Mouse (Mus musculus): ENCODE measurements around the gene Robo4. TPM values are rescaled to one million over a fixed set of nuclear protein-coding genes. Genes with fewer than 3 reads are reported as not detected.
A peak's percentile ranks its signal among the peaks of the same experiment; 100 is the strongest.

Robo4 gene
- polyA plus RNA-seq (2016; fragmentation: Nextera tagmentation; extraction: Ambion mirVana): 4.4 and 5.1 TPM in 2 replicates

- no peaks in the 10 kb centered on the region for H3K4me1 ChIP-seq
- H3K4me2 ChIP-seq: no peak within 1 kb of the TSS
- WGBS (ENCODE audit: insufficient replicate concordance): 11% methylated on average over 7 of the region's 7 CpGs
- no peaks in the 10 kb centered on the region for H3K9me3 ChIP-seq (replicated peaks)
- ATAC-seq: no peak
- H3K27me3 ChIP-seq (replicated peaks): peaks cover under 1% of the 10 kb centered on the region; the same call in 1 of the 2 replicates
- H3K36me3 ChIP-seq: no peaks in the 10 kb centered on the region
- H3K27ac ChIP-seq: 0 out of 2 replicates have a peak within 1 kb of the TSS, but pooled peaks have one; percentile 22
- peak within 1 kb of the TSS; percentile 4; the same call in 1 of the 2 replicates for H3K4me3 ChIP-seq
- H3K9ac ChIP-seq: no peak within 1 kb of the TSS; the same call in 1 of the 2 replicates
Measured at GRCm38 (mm10) chr9:37401802-37402201, at the start of gene Robo4. Gene Robo4 (plus strand): TSS chr9:37401897.

- no peak overlapping the region for H3K9ac ChIP-seq
- WGBS (ENCODE audit: insufficient replicate concordance): 35% methylated on average over 1 of the region's 1 CpGs
- no peaks in the 10 kb centered on the region for H3K9me3 ChIP-seq (replicated peaks)
- no peak overlapping the region for H3K27ac ChIP-seq
- peaks cover 6% of the 10 kb centered on the region for H3K4me1 ChIP-seq
- no peak overlapping the region for H3K4me3 ChIP-seq
- H3K4me2 ChIP-seq: no peak overlapping the region
- no peaks in the 10 kb centered on the region for H3K36me3 ChIP-seq
- H3K27me3 ChIP-seq (replicated peaks): no peaks in the 10 kb centered on the region
- ATAC-seq: no peak
Measured at GRCm38 (mm10) chr9:37354485-37354884, 47.2 kb upstream of the Robo4 start.

- Histone ChIP-seq H3K4me2 (no peak overlapping the region), H3K9me3 (replicated peaks) (no peaks in the 10 kb centered on the region), H3K36me3 (no peaks in the 10 kb centered on the region), H3K4me1 (peaks cover 10% of the 10 kb centered on the region), H3K27ac (no peak overlapping the region), H3K9ac (no peak overlapping the region), H3K4me3 (no peak overlapping the region), H3K27me3 (replicated peaks) (no peaks in the 10 kb centered on the region)
- WGBS (ENCODE audit: insufficient replicate concordance): 68% methylated on average over 7 of the region's 7 CpGs
- no peak for ATAC-seq
Measured at GRCm38 (mm10) chr9:37358713-37359330, 42.9 kb upstream of the Robo4 start.

- no peak overlapping the region for H3K9ac ChIP-seq
- H3K4me1 ChIP-seq: peaks cover 10% of the 10 kb centered on the region
- no peaks in the 10 kb centered on the region for H3K9me3 ChIP-seq (replicated peaks)
- H3K36me3 ChIP-seq: no peaks in the 10 kb centered on the region
- no peak overlapping the region for H3K4me3 ChIP-seq
- no peaks in the 10 kb centered on the region for H3K27me3 ChIP-seq (replicated peaks)
- H3K27ac ChIP-seq: no peak overlapping the region
- ATAC-seq: no peak
- WGBS (ENCODE audit: insufficient replicate concordance): 64% methylated on average over 6 of the region's 6 CpGs
- no peak overlapping the region for H3K4me2 ChIP-seq
Measured at GRCm38 (mm10) chr9:37359331-37360220, 42.1 kb upstream of the Robo4 start.

GRCm38 (mm10) chr9:37362084-37362483 is 39.6 kb upstream of the Robo4 start:
- H3K4me1 ChIP-seq: peaks cover 10% of the 10 kb centered on the region
- no peak for ATAC-seq
- H3K4me3 ChIP-seq: no peak overlapping the region
- H3K9ac ChIP-seq: no peak overlapping the region
- H3K27me3 ChIP-seq (replicated peaks): no peaks in the 10 kb centered on the region
- H3K36me3 ChIP-seq: no peaks in the 10 kb centered on the region
- no peak overlapping the region for H3K27ac ChIP-seq
- H3K9me3 ChIP-seq (replicated peaks): no peaks in the 10 kb centered on the region
- H3K4me2 ChIP-seq: no peak overlapping the region

- Histone ChIP-seq H3K36me3 (no peaks in the 10 kb centered on the region), H3K9ac (no peak overlapping the region), H3K9me3 (replicated peaks) (no peaks in the 10 kb centered on the region), H3K27ac (no peak overlapping the region), H3K4me2 (no peak overlapping the region), H3K4me1 (peaks cover 10% of the 10 kb centered on the region), H3K4me3 (no peak overlapping the region), H3K27me3 (replicated peaks) (no peaks in the 10 kb centered on the region)
- 35% methylated on average over 1 of the region's 1 CpGs for WGBS (ENCODE audit: insufficient replicate concordance)
- ATAC-seq: no peak
Measured at GRCm38 (mm10) chr9:37362881-37363280, 38.8 kb upstream of the Robo4 start.

GRCm38 (mm10) chr9:37363551-37363950 is 38.1 kb upstream of the Robo4 start:
- H3K4me3 ChIP-seq: no peak overlapping the region
- no peak overlapping the region for H3K27ac ChIP-seq
- 50% methylated on average over 3 of the region's 3 CpGs for WGBS (ENCODE audit: insufficient replicate concordance)
- no peak overlapping the region for H3K4me2 ChIP-seq
- H3K27me3 ChIP-seq (replicated peaks): no peaks in the 10 kb centered on the region
- no peak for ATAC-seq
- peaks cover 10% of the 10 kb centered on the region for H3K4me1 ChIP-seq
- no peak overlapping the region for H3K9ac ChIP-seq
- no peaks in the 10 kb centered on the region for H3K36me3 ChIP-seq
- H3K9me3 ChIP-seq (replicated peaks): no peaks in the 10 kb centered on the region

- no peak for ATAC-seq
- WGBS (ENCODE audit: insufficient replicate concordance): 62% methylated on average over 3 of the region's 3 CpGs
Measured at GRCm38 (mm10) chr9:37364392-37364791, 37.3 kb upstream of the Robo4 start.

GRCm38 (mm10) chr9:37365706-37366105 is 36.0 kb upstream of the Robo4 start:
- no peaks in the 10 kb centered on the region for H3K4me1 ChIP-seq
- H3K4me2 ChIP-seq: no peak overlapping the region
- no peak overlapping the region for H3K4me3 ChIP-seq
- no peak for ATAC-seq
- no peaks in the 10 kb centered on the region for H3K36me3 ChIP-seq
- H3K27me3 ChIP-seq (replicated peaks): no peaks in the 10 kb centered on the region
- no peak overlapping the region for H3K27ac ChIP-seq
- no peak overlapping the region for H3K9ac ChIP-seq
- WGBS (ENCODE audit: insufficient replicate concordance): 48% methylated on average over 5 of the region's 5 CpGs
- H3K9me3 ChIP-seq (replicated peaks): no peaks in the 10 kb centered on the region

More at GRCm38 (mm10) chr9:37364392-37364791, 37.3 kb upstream of the Robo4 start:
- H3K4me1 ChIP-seq: peaks cover 5% of the 10 kb centered on the region
- no peaks in the 10 kb centered on the region for H3K27me3 ChIP-seq (replicated peaks)
- no peak overlapping the region for H3K27ac ChIP-seq
- H3K9ac ChIP-seq: no peak overlapping the region
- H3K36me3 ChIP-seq: no peaks in the 10 kb centered on the region
- no peak overlapping the region for H3K4me3 ChIP-seq
- no peaks in the 10 kb centered on the region for H3K9me3 ChIP-seq (replicated peaks)
- no peak overlapping the region for H3K4me2 ChIP-seq

- no peak for ATAC-seq
- Histone ChIP-seq H3K4me1 (no peaks in the 10 kb centered on the region), H3K9me3 (replicated peaks) (no peaks in the 10 kb centered on the region), H3K36me3 (no peaks in the 10 kb centered on the region), H3K4me3 (no peak within 1 kb of the TSS), H3K27ac (no peak within 1 kb of the TSS), H3K4me2 (no peak within 1 kb of the TSS), H3K9ac (no peak within 1 kb of the TSS), H3K27me3 (replicated peaks) (no peaks in the 10 kb centered on the region)
- 73% methylated on average over 17 of the region's 17 CpGs for WGBS (ENCODE audit: insufficient replicate concordance)
Measured at GRCm38 (mm10) chr9:37367301-37368080, 34.2 kb upstream of the Robo4 start, which contains the start of gene Hepacam. Gene Hepacam (plus strand): TSS chr9:37367351.

GRCm38 (mm10) chr9:37368081-37368830 is 33.4 kb upstream of the Robo4 start:
- H3K4me1 ChIP-seq: no peaks in the 10 kb centered on the region
- no peaks in the 10 kb centered on the region for H3K9me3 ChIP-seq (replicated peaks)
- 63% methylated on average over 11 of the region's 11 CpGs for WGBS (ENCODE audit: insufficient replicate concordance)
- H3K4me3 ChIP-seq: no peak overlapping the region
- no peak overlapping the region for H3K9ac ChIP-seq
- H3K27ac ChIP-seq: no peak overlapping the region
- no peaks in the 10 kb centered on the region for H3K27me3 ChIP-seq (replicated peaks)
- H3K4me2 ChIP-seq: no peak overlapping the region
- no peaks in the 10 kb centered on the region for H3K36me3 ChIP-seq
- no peak for ATAC-seq
